Mouse (Mus musculus) kidney, embryonic 15.5 days (tissue): ENCODE measurements around the gene Foxn3. TPM values are rescaled to one million over a fixed set of nuclear protein-coding genes. Genes with fewer than 3 reads are reported as not detected.

ENCODE experiments used
- ATAC-seq: fragments of 200-750 bp; cut with Nextera tagmentation; replicated peaks from 2 replicates; pipeline ENCODE4 v1.8.0; 2017; ENCODE audit warnings: moderate TSS enrichment; ENCODE audit not compliant: low FRiP score
- H3K27ac ChIP-seq: fragments of 300-500 bp; sonication (generic); 2 replicates; pipeline ENCODE4 v1.5.1; 2015; ENCODE audit warnings: mild to moderate bottlenecking, inconsistent platforms
- H3K27me3 ChIP-seq: fragments of 300-500 bp; sonication (generic); 2 replicates; pipeline ENCODE4 v1.6.1; 2015; ENCODE audit warnings: inconsistent platforms
- H3K36me3 ChIP-seq: fragments of 300-500 bp; sonication (generic); 2 replicates; pipeline ENCODE4 v1.6.1; 2015; ENCODE audit warnings: inconsistent platforms
- H3K4me1 ChIP-seq: fragments of 300-500 bp; sonication (generic); 2 replicates; pipeline ENCODE4 v1.6.1; 2015; ENCODE audit warnings: inconsistent platforms
- H3K4me2 ChIP-seq: fragments of 300-500 bp; sonication (generic); 2 replicates; pipeline ENCODE4 v1.6.1; 2015; ENCODE audit warnings: moderate library complexity, mild to moderate bottlenecking, inconsistent platforms
- H3K4me3 ChIP-seq: fragments of 300-500 bp; sonication (generic); replicated peaks from 2 replicates; pipeline ENCODE4 v1.5.1; 2015; ENCODE audit warnings: mild to moderate bottlenecking, inconsistent platforms
- H3K9ac ChIP-seq: fragments of 300-500 bp; sonication (generic); 2 replicates; pipeline ENCODE4 v1.6.1; 2015; ENCODE audit warnings: mild to moderate bottlenecking, inconsistent platforms
- H3K9me3 ChIP-seq: fragments of 300-500 bp; sonication (generic); replicated peaks from 2 replicates; pipeline ENCODE4 v1.6.1; 2016; ENCODE audit warnings: inconsistent platforms
- WGBS: fragments of 180-500 bp; shearing (Covaris S2); methylation state at CpG from one replicate; pipeline ENCODE4 v1.1.7; 2015; ENCODE audit warnings: mixed read lengths; 5-methylcytosine and 5-hydroxymethylcytosine counted together
- polyA plus RNA-seq: library from polyadenylated mRNA; unstranded; fragments of >200 nt; fragmentation: Nextera tagmentation; extraction: Ambion mirVana; gene quantifications from 2 replicates; pipeline ENCODE4 v1.2.1, GENCODE M21; 2015

The Foxn3 gene
- polyA plus RNA-seq, 1 experiment from 2014 or later = 65.7 TPM

DNA sequence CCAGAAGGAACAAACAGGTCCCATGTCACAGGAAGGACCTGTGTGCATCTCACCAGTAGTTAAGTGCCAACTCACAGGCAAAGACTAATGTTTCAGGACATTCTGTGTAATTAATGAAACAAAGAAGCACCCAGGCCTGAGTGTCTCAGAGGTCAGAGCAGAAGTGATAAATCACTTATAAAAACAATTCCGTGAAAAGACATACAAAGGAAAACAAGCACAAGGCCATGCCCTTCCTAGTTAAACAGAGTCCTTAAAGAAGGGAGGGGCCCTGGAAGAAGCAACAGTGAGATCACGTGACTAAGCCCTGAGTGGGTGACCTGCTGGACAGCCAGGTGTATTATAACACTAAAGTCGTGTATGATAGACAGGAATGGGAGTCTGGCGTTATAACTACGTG lies 191.9 kb downstream of the Foxn3 start:
- ATAC-seq = peak; percentile 26; the same call in 1 of the 2 replicates
- Histone ChIP-seq H3K9me3 (no peaks in the 10 kb centered on the region), H3K36me3 (peaks cover 15% of the 10 kb centered on the region), H3K27me3 (no peaks in the 10 kb centered on the region), H3K4me1 (peaks cover 22% of the 10 kb centered on the region), H3K4me2 (no peak overlapping the region), H3K9ac (no peak overlapping the region), H3K4me3 (no peak overlapping the region), H3K27ac (no peak overlapping the region)
- 25% methylated on average over 5 of the region's 5 CpGs for WGBS

- Histone ChIP-seq H3K4me2 (no peak overlapping the region), H3K36me3 (no peaks in the 10 kb centered on the region), H3K9ac (no peak overlapping the region), H3K4me1 (peaks cover 18% of the 10 kb centered on the region), H3K9me3 (no peaks in the 10 kb centered on the region), H3K27ac (no peak overlapping the region), H3K4me3 (no peak overlapping the region), H3K27me3 (no peaks in the 10 kb centered on the region)
- WGBS = 92% methylated on average over 10 of the region's 10 CpGs
- no peak for ATAC-seq
These were observed 195.1 kb downstream of the Foxn3 start for GRCm38 (mm10) chr12:99368251-99368650.

DNA sequence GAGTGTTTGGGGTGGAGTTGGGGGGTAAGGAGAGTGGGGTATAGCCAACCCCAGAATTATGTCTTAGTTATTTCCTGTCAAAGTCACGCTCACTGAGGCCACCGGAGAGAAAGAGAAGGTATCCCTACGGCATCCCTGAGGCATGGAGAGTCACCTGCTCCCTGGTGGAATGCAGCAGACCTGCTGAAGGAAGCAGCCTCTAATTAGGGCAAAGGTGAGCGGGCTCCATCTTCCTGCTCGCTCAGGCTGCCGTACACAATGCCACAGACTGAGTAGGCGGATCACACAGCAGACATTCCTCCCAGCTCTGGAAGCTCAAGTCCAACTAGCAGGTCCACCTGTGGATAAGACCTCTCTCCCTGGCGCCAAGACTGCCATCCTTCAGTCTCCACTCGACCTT lies 197.4 kb downstream of the Foxn3 start:
- Histone ChIP-seq H3K4me2 (no peak overlapping the region), H3K4me1 (peaks cover 26% of the 10 kb centered on the region), H3K27me3 (no peaks in the 10 kb centered on the region), H3K9me3 (no peaks in the 10 kb centered on the region), H3K9ac (no peak overlapping the region), H3K36me3 (no peaks in the 10 kb centered on the region), H3K4me3 (no peak overlapping the region), H3K27ac (no peak overlapping the region)
- no peak; the same call in 1 of the 2 replicates for ATAC-seq
- WGBS = 70% methylated on average over 9 of the region's 9 CpGs

- Histone ChIP-seq H3K9me3 (no peaks in the 10 kb centered on the region), H3K4me3 (no peak overlapping the region), H3K9ac (no peak overlapping the region), H3K27ac (no peak overlapping the region), H3K4me2 (no peak overlapping the region), H3K27me3 (no peaks in the 10 kb centered on the region), H3K36me3 (no peaks in the 10 kb centered on the region), H3K4me1 (peaks cover 26% of the 10 kb centered on the region)
- ATAC-seq = no peak
- WGBS = 69% methylated on average over 6 of the region's 6 CpGs
These were observed 199.2 kb downstream of the Foxn3 start for GRCm38 (mm10) chr12:99364201-99364600.

- Histone ChIP-seq H3K36me3 (no peaks in the 10 kb centered on the region), H3K4me2 (no peak overlapping the region), H3K27ac (no peak overlapping the region), H3K4me1 (peaks cover 23% of the 10 kb centered on the region), H3K9ac (no peak overlapping the region), H3K4me3 (no peak overlapping the region), H3K9me3 (no peaks in the 10 kb centered on the region), H3K27me3 (no peaks in the 10 kb centered on the region)
- ATAC-seq = 0 out of 2 replicates have a peak, but pooled peaks have one; percentile 6
- 92% methylated on average over 6 of the region's 6 CpGs for WGBS
These were observed 200.4 kb downstream of the Foxn3 start for GRCm38 (mm10) chr12:99363024-99363423.

- Histone ChIP-seq H3K36me3 (no peaks in the 10 kb centered on the region), H3K9ac (no peak overlapping the region), H3K27ac (0 out of 2 replicates have a peak overlapping the region, but pooled peaks have one; percentile 14), H3K4me1 (peaks cover 23% of the 10 kb centered on the region), H3K9me3 (no peaks in the 10 kb centered on the region), H3K4me3 (no peak overlapping the region), H3K4me2 (no peak overlapping the region), H3K27me3 (no peaks in the 10 kb centered on the region)
- WGBS = 60% methylated on average over 5 of the region's 5 CpGs
- ATAC-seq = no peak
These were observed 201.6 kb downstream of the Foxn3 start for GRCm38 (mm10) chr12:99361752-99362132.

GRCm38 (mm10) chr12:99360958-99361751 lies 202.2 kb downstream of the Foxn3 start:
- H3K36me3 ChIP-seq = no peaks in the 10 kb centered on the region
- 70% methylated on average over 8 of the region's 8 CpGs for whole genome bisulfite sequencing
- no peak overlapping the region for H3K4me2 ChIP-seq
- H3K4me3 ChIP-seq = no peak overlapping the region
- 0 out of 2 replicates have a peak overlapping the region, but pooled peaks have one; percentile 14 for H3K27ac ChIP-seq
- no peaks in the 10 kb centered on the region for H3K9me3 ChIP-seq
- H3K4me1 ChIP-seq = peaks cover 23% of the 10 kb centered on the region
- no peak for ATAC-seq
- H3K27me3 ChIP-seq = no peaks in the 10 kb centered on the region
- no peak overlapping the region for H3K9ac ChIP-seq

- ATAC-seq = no peak
- H3K4me3 ChIP-seq = no peak overlapping the region
- H3K36me3 ChIP-seq = no peaks in the 10 kb centered on the region
- no peaks in the 10 kb centered on the region for H3K27me3 ChIP-seq
- no peaks in the 10 kb centered on the region for H3K9me3 ChIP-seq
- peaks cover 24% of the 10 kb centered on the region for H3K4me1 ChIP-seq
- 79% methylated on average over 5 of the region's 5 CpGs for WGBS
- H3K27ac ChIP-seq = no peak overlapping the region
- no peak overlapping the region for H3K4me2 ChIP-seq
- no peak overlapping the region for H3K9ac ChIP-seq
These were observed 204.7 kb downstream of the Foxn3 start for GRCm38 (mm10) chr12:99358698-99359097.

DNA sequence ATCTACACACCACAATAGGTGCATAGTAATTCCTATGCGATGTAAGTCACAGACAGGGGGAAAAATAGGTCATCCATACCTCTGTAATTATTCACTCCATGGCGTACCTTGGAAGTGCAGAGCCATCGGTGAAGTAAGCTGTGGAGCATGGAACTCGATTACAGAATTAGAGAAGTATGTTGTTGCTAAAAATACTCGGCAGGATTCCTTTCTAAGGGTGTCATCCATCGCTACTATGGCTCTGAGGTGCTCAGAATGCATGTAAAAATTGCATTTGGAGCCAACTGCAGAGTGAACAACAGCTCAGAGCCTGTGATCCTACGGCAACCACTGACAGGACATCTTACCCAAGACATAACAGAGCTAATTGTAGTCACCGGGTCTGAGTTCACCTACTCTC lies 206.7 kb downstream of the Foxn3 start:
- no peaks in the 10 kb centered on the region for H3K36me3 ChIP-seq
- no peak overlapping the region for H3K4me2 ChIP-seq
- H3K27me3 ChIP-seq = no peaks in the 10 kb centered on the region
- ATAC-seq = no peak
- no peak overlapping the region for H3K27ac ChIP-seq
- H3K9me3 ChIP-seq = no peaks in the 10 kb centered on the region
- no peak overlapping the region for H3K4me3 ChIP-seq
- 87% methylated on average over 8 of the region's 8 CpGs for WGBS
- peaks cover 28% of the 10 kb centered on the region for H3K4me1 ChIP-seq
- no peak overlapping the region for H3K9ac ChIP-seq

DNA sequence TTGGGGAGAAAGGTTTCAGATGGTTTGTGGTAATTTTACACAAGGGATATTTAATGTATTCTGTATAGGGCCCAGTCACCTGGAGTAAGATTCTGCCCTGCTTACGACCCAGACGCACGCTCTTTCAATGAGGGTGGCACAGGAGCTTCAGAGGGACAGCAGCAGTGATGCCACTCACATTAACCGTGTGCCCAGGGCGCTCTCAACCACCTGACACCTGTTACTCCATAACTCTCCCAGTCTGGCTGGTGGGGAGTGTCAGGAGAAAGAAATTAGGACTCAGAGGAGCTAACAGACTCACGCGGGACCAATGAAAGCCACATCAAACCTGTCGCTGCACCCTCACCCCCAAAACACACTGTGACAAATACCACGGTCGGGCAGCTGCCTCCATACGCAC lies 209.7 kb downstream of the Foxn3 start:
- no peak overlapping the region for H3K4me2 ChIP-seq
- no peak overlapping the region for H3K27ac ChIP-seq
- H3K9me3 ChIP-seq = no peaks in the 10 kb centered on the region
- no peaks in the 10 kb centered on the region for H3K27me3 ChIP-seq
- no peaks in the 10 kb centered on the region for H3K36me3 ChIP-seq
- no peak overlapping the region for H3K4me3 ChIP-seq
- H3K4me1 ChIP-seq = peaks cover 37% of the 10 kb centered on the region
- no peak for ATAC-seq
- 90% methylated on average over 11 of the region's 11 CpGs for WGBS
- H3K9ac ChIP-seq = no peak overlapping the region

- Histone ChIP-seq H3K4me1 (peaks cover 48% of the 10 kb centered on the region), H3K27me3 (no peaks in the 10 kb centered on the region), H3K4me3 (no peak overlapping the region), H3K9ac (no peak overlapping the region), H3K9me3 (no peaks in the 10 kb centered on the region), H3K36me3 (no peaks in the 10 kb centered on the region), H3K27ac (no peak overlapping the region), H3K4me2 (no peak overlapping the region)
- ATAC-seq = no peak
- WGBS = 84% methylated on average over 6 of the region's 6 CpGs
These were observed 210.8 kb downstream of the Foxn3 start for GRCm38 (mm10) chr12:99352583-99352982.

GRCm38 (mm10) chr12:99352136-99352535 lies 211.2 kb downstream of the Foxn3 start:
- WGBS = 63% methylated on average over 7 of the region's 7 CpGs
- H3K9me3 ChIP-seq = no peaks in the 10 kb centered on the region
- H3K27me3 ChIP-seq = no peaks in the 10 kb centered on the region
- H3K4me2 ChIP-seq = no peak overlapping the region
- H3K4me1 ChIP-seq = peaks cover 52% of the 10 kb centered on the region
- H3K4me3 ChIP-seq = no peak overlapping the region
- H3K9ac ChIP-seq = no peak overlapping the region
- no peak overlapping the region; the same call in 1 of the 2 replicates for H3K27ac ChIP-seq
- H3K36me3 ChIP-seq = no peaks in the 10 kb centered on the region
- no peak for ATAC-seq

DNA sequence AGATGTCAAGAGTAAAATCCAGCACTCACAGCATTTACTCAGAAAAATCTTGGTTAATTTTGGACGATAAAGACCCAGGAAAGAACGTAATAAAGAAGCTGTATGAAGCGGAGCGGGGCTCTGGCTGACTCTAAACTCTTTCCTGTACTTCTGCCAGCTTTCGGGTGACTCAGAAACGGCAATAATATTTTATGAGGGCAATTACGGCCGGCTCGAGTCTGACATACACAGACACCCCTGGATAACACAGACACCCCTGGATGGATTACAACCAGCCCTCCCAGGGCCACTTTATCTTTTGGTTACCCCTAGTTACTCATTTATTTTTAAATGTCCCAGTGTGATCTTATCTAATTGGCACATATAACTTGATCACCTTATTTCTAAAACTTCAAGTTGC lies 211.7 kb downstream of the Foxn3 start:
- Histone ChIP-seq H3K4me1 (peaks cover 55% of the 10 kb centered on the region), H3K36me3 (no peaks in the 10 kb centered on the region), H3K4me3 (no peak overlapping the region), H3K9ac (no peak overlapping the region), H3K27ac (no peak overlapping the region; the same call in 1 of the 2 replicates), H3K27me3 (no peaks in the 10 kb centered on the region), H3K9me3 (no peaks in the 10 kb centered on the region), H3K4me2 (no peak overlapping the region)
- WGBS = 15% methylated on average over 9 of the region's 9 CpGs
- no peak for ATAC-seq
